Mouse (Mus musculus): Measurements from ENCODE around the gene Gm45140. TPM values are rescaled to one million over a fixed set of nuclear protein-coding genes. Genes with fewer than 3 reads are reported as not detected.

The Gm45140 gene
- polyA plus RNA-seq, 1 experiment: 8.9 TPM

GRCm38 (mm10) chr6:87748531-87748930 is 87.1 kb downstream of the Gm45140 start:
- peaks cover 10% of the 10 kb centered on the region for H3K4me1 ChIP-seq (ENCODE audit: control insufficient read depth, insufficient read depth, low read length)
- no peak overlapping the region for H3K4me3 ChIP-seq (ENCODE audit: insufficient read depth, low read length)
- H3K27ac ChIP-seq (ENCODE audit: insufficient read depth, low read length): no peak overlapping the region
- TF ChIP-seq POLR2A (IDR thresholded peaks at IDR 0.05; ENCODE audit: low read depth, low read length) (no peak), CTCF (IDR thresholded peaks at IDR 0.05; ENCODE audit: borderline replicate concordance, insufficient read depth, low read length) (no peak)

- TF ChIP-seq CTCF (IDR thresholded peaks at IDR 0.05; ENCODE audit: borderline replicate concordance, insufficient read depth, low read length) (no peak), POLR2A (IDR thresholded peaks at IDR 0.05; ENCODE audit: low read depth, low read length) (no peak)
- H3K4me1 ChIP-seq (ENCODE audit: control insufficient read depth, insufficient read depth, low read length): peaks cover 10% of the 10 kb centered on the region
- no peak overlapping the region for H3K27ac ChIP-seq (ENCODE audit: insufficient read depth, low read length)
- H3K4me3 ChIP-seq (ENCODE audit: insufficient read depth, low read length): no peak overlapping the region
These were observed 87.5 kb downstream of the Gm45140 start for GRCm38 (mm10) chr6:87748078-87748477.

- TF ChIP-seq CTCF (IDR thresholded peaks at IDR 0.05; ENCODE audit: borderline replicate concordance, insufficient read depth, low read length) (no peak), POLR2A (IDR thresholded peaks at IDR 0.05; ENCODE audit: low read depth, low read length) (no peak)
- H3K27ac ChIP-seq (ENCODE audit: insufficient read depth, low read length): no peak overlapping the region
- H3K4me1 ChIP-seq (ENCODE audit: control insufficient read depth, insufficient read depth, low read length): peaks cover 10% of the 10 kb centered on the region
- H3K4me3 ChIP-seq (ENCODE audit: insufficient read depth, low read length): no peak overlapping the region
These were observed 88.7 kb downstream of the Gm45140 start for GRCm38 (mm10) chr6:87746849-87747248.

- Histone ChIP-seq H3K4me3 (ENCODE audit: insufficient read depth, low read length) (no peak overlapping the region), H3K27ac (ENCODE audit: insufficient read depth, low read length) (no peak overlapping the region), H3K4me1 (ENCODE audit: control insufficient read depth, insufficient read depth, low read length) (peaks cover 10% of the 10 kb centered on the region)
- TF ChIP-seq CTCF (IDR thresholded peaks at IDR 0.05; ENCODE audit: borderline replicate concordance, insufficient read depth, low read length): no peak
- TF ChIP-seq POLR2A (IDR thresholded peaks at IDR 0.05; ENCODE audit: low read depth, low read length): no peak
These were observed 89.5 kb downstream of the Gm45140 start for GRCm38 (mm10) chr6:87746059-87746458.

- Histone ChIP-seq H3K27ac (ENCODE audit: insufficient read depth, low read length) (no peak overlapping the region), H3K4me1 (ENCODE audit: control insufficient read depth, insufficient read depth, low read length) (peaks cover 10% of the 10 kb centered on the region), H3K4me3 (ENCODE audit: insufficient read depth, low read length) (no peak overlapping the region)
- TF ChIP-seq POLR2A (IDR thresholded peaks at IDR 0.05; ENCODE audit: low read depth, low read length) (no peak), CTCF (IDR thresholded peaks at IDR 0.05; ENCODE audit: borderline replicate concordance, insufficient read depth, low read length) (no peak)
These were observed 90.3 kb downstream of the Gm45140 start for GRCm38 (mm10) chr6:87745301-87745700.

- Histone ChIP-seq H3K4me3 (ENCODE audit: insufficient read depth, low read length) (no peak overlapping the region), H3K27ac (ENCODE audit: insufficient read depth, low read length) (no peak overlapping the region), H3K4me1 (ENCODE audit: control insufficient read depth, insufficient read depth, low read length) (peaks cover 10% of the 10 kb centered on the region)
- TF ChIP-seq CTCF (IDR thresholded peaks at IDR 0.05; ENCODE audit: borderline replicate concordance, insufficient read depth, low read length): no peak
- TF ChIP-seq POLR2A (IDR thresholded peaks at IDR 0.05; ENCODE audit: low read depth, low read length): no peak
These were observed 91.0 kb downstream of the Gm45140 start for GRCm38 (mm10) chr6:87744632-87745031.

- Histone ChIP-seq H3K27ac (ENCODE audit: insufficient read depth, low read length) (no peak overlapping the region), H3K4me1 (ENCODE audit: control insufficient read depth, insufficient read depth, low read length) (peaks cover 10% of the 10 kb centered on the region), H3K4me3 (ENCODE audit: insufficient read depth, low read length) (no peak overlapping the region)
- no peak for TF ChIP-seq CTCF (IDR thresholded peaks at IDR 0.05; ENCODE audit: borderline replicate concordance, insufficient read depth, low read length)
- no peak for TF ChIP-seq POLR2A (IDR thresholded peaks at IDR 0.05; ENCODE audit: low read depth, low read length)
These were observed 92.3 kb downstream of the Gm45140 start for GRCm38 (mm10) chr6:87743281-87743680.

- Histone ChIP-seq H3K4me3 (ENCODE audit: insufficient read depth, low read length) (no peak overlapping the region), H3K4me1 (ENCODE audit: control insufficient read depth, insufficient read depth, low read length) (peaks cover 10% of the 10 kb centered on the region), H3K27ac (ENCODE audit: insufficient read depth, low read length) (no peak overlapping the region)
- no peak for TF ChIP-seq CTCF (IDR thresholded peaks at IDR 0.05; ENCODE audit: borderline replicate concordance, insufficient read depth, low read length)
- no peak for TF ChIP-seq POLR2A (IDR thresholded peaks at IDR 0.05; ENCODE audit: low read depth, low read length)
These were observed 92.8 kb downstream of the Gm45140 start for GRCm38 (mm10) chr6:87742804-87743203.

- Histone ChIP-seq H3K4me1 (ENCODE audit: control insufficient read depth, insufficient read depth, low read length) (peaks cover 6% of the 10 kb centered on the region), H3K4me3 (ENCODE audit: insufficient read depth, low read length) (no peak overlapping the region), H3K27ac (ENCODE audit: insufficient read depth, low read length) (no peak overlapping the region)
- TF ChIP-seq CTCF (IDR thresholded peaks at IDR 0.05; ENCODE audit: borderline replicate concordance, insufficient read depth, low read length): no peak
- TF ChIP-seq POLR2A (IDR thresholded peaks at IDR 0.05; ENCODE audit: low read depth, low read length): no peak
These were observed 93.6 kb downstream of the Gm45140 start for GRCm38 (mm10) chr6:87741978-87742377.

GRCm38 (mm10) chr6:87740496-87740895 is 95.1 kb downstream of the Gm45140 start:
- Histone ChIP-seq H3K27ac (ENCODE audit: insufficient read depth, low read length) (no peak overlapping the region), H3K4me3 (ENCODE audit: insufficient read depth, low read length) (no peak overlapping the region), H3K4me1 (ENCODE audit: control insufficient read depth, insufficient read depth, low read length) (peaks cover 3% of the 10 kb centered on the region; the same call in 1 of the 2 replicates)
- TF ChIP-seq CTCF (IDR thresholded peaks at IDR 0.05; ENCODE audit: borderline replicate concordance, insufficient read depth, low read length): no peak
- TF ChIP-seq POLR2A (IDR thresholded peaks at IDR 0.05; ENCODE audit: low read depth, low read length): no peak

GRCm38 (mm10) chr6:87739898-87740297 is 95.7 kb downstream of the Gm45140 start:
- TF ChIP-seq CTCF (IDR thresholded peaks at IDR 0.05; ENCODE audit: borderline replicate concordance, insufficient read depth, low read length) (no peak), POLR2A (IDR thresholded peaks at IDR 0.05; ENCODE audit: low read depth, low read length) (no peak)
- no peaks in the 10 kb centered on the region for H3K4me1 ChIP-seq (ENCODE audit: control insufficient read depth, insufficient read depth, low read length)
- no peak overlapping the region for H3K4me3 ChIP-seq (ENCODE audit: insufficient read depth, low read length)
- H3K27ac ChIP-seq (ENCODE audit: insufficient read depth, low read length): no peak overlapping the region

Other genes with a start within 250 kb of the Gm45140 start
- gene Prokr1, start 245.1 kb downstream of the Gm45140 start, polyA plus RNA-seq (2011; ENCODE audit: insufficient read length, low read depth, missing spikeins): 0.47 and 3.3 TPM in 2 replicates
- gene Aplf, start 163.6 kb downstream of the Gm45140 start, polyA plus RNA-seq (2011; ENCODE audit: insufficient read length, low read depth, missing spikeins): 8.8 and 9.7 TPM in 2 replicates
- gene Efcc1, start 104.9 kb downstream of the Gm45140 start, polyA plus RNA-seq (2011; ENCODE audit: insufficient read length, low read depth, missing spikeins): not detected in 2 replicates
- gene Gp9, start 57.7 kb downstream of the Gm45140 start, polyA plus RNA-seq (2011; ENCODE audit: insufficient read length, low read depth, missing spikeins): not detected in 2 replicates
- gene Rab43, start 23.6 kb downstream of the Gm45140 start, polyA plus RNA-seq (2011; ENCODE audit: insufficient read length, low read depth, missing spikeins): 15.5 and 23.6 TPM in 2 replicates
- 48.9 and 52.5 TPM in 2 replicates for gene Isy1, start 3.0 kb upstream of the Gm45140 start, polyA plus RNA-seq (2011; ENCODE audit: insufficient read length, low read depth, missing spikeins)
- 353 and 374 TPM in 2 replicates for gene Cnbp, start 15.3 kb upstream of the Gm45140 start, polyA plus RNA-seq (2011; ENCODE audit: insufficient read length, low read depth, missing spikeins)
- 230 TPM in 2 replicates for gene Copg1, start 52.0 kb upstream of the Gm45140 start, polyA plus RNA-seq (2011; ENCODE audit: insufficient read length, low read depth, missing spikeins)
- gene Hmces, start 78.1 kb upstream of the Gm45140 start, polyA plus RNA-seq (2011; ENCODE audit: insufficient read length, low read depth, missing spikeins): 22.2 and 23.4 TPM in 2 replicates
- 11.4 and 17.0 TPM in 2 replicates for gene H1fx, start 145.8 kb upstream of the Gm45140 start, polyA plus RNA-seq (2011; ENCODE audit: insufficient read length, low read depth, missing spikeins)
- 255 and 279 TPM in 2 replicates for gene Rab7, start 209.5 kb upstream of the Gm45140 start, polyA plus RNA-seq (2011; ENCODE audit: insufficient read length, low read depth, missing spikeins)
- gene Rpn1, start 248.7 kb upstream of the Gm45140 start, polyA plus RNA-seq (2011; ENCODE audit: insufficient read length, low read depth, missing spikeins): 336 and 384 TPM in 2 replicates

All from embryonic fibroblast, embryonic 13.5 days (primary cell).